Mouse (Mus musculus) E14TG2a.4 (cell line): ENCODE results near the gene Gm815.

ENCODE experiments used
- H3K27me3 ChIP-seq: 2 replicates; pipeline ENCODE4 v1.6.1; 2014; ENCODE audit warnings: low read length, control low read depth; ENCODE audit not compliant: insufficient read depth
- H3K36me3 ChIP-seq: 2 replicates; pipeline ENCODE4 v1.6.1; 2014; ENCODE audit warnings: low read length, control low read depth; ENCODE audit not compliant: insufficient read depth
- H3K4me1 ChIP-seq: replicated peaks from 2 replicates; pipeline ENCODE4 v1.6.1; 2014; ENCODE audit warnings: low read depth, low read length, control low read depth
- H3K4me3 ChIP-seq: replicated peaks from 2 replicates; pipeline ENCODE4 v1.5.1; 2014; ENCODE audit warnings: mild to moderate bottlenecking, low read length
- H3K9me3 ChIP-seq: 2 replicates; pipeline ENCODE4 v1.6.1; 2014; ENCODE audit warnings: low read length, control low read depth
- CTCF ChIP-seq: conservative IDR thresholded peaks from 2 replicates; pipeline ENCODE4 v1.5.1; 2014; ENCODE audit warnings: low read length
- NANOG ChIP-seq: IDR thresholded peaks from 2 replicates; pipeline ENCODE4 v1.6.1; 2014; ENCODE audit warnings: borderline replicate concordance, low read length, mixed read lengths
- POU5F1 ChIP-seq: IDR thresholded peaks from 2 replicates; pipeline ENCODE4 v1.6.1; 2014; ENCODE audit warnings: low read length, borderline replicate concordance

The Gm815 gene

DNA sequence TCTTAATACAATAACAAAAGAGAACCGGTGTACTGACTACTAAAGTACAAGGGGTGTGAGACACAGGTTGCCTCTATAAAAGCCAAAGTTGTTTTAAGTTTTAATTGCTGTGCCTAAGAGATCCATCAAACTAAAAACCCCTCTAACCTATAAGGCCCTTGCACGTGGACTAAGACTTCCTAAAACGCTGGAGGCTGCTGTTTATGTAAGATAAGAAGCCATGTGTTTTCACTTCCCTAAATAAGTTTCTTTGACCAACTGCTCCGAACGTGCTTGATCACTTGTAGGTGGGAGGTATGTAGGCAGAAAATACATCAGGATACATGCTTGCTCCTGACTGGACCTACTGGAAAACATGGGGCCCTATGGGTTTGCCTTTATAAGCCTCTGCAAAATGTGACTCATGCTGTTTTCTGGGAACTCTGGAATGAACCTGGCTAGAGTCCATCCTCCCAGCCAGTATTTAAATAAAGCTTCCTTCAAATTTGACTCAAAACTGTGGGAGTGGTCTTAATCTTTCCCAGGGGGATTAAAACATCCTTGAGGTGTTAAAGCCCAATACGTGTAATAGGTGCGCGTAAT lies 31.9 kb upstream of the Gm815 start:
- Histone ChIP-seq H3K36me3 (no peaks in the 10 kb centered on the region), H3K9me3 (no peaks in the 10 kb centered on the region)

DNA sequence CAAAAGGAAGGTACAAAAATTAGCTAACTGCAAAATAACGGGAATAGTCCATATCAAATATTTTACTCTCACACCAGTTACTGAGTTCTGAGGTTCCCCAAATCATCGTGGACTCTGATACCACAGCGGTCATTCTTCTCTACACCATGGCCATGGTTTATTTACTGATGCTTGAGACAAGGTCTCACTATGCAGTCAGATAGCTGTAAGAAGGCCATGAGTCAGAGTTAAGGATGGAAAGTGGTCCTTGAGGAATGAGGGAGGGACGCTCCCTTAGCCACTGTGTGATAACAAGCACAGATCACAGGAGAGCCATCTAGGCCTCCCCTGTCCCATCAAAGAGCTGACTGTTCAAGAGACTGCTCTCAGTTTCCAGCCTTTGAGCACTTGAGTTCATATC lies 31.0 kb upstream of the Gm815 start:
- Histone ChIP-seq H3K27me3 (no peaks in the 10 kb centered on the region), H3K4me1 (peaks cover 9% of the 10 kb centered on the region; the same call in 1 of the 2 replicates), H3K4me3 (no peak overlapping the region), H3K36me3 (no peaks in the 10 kb centered on the region), H3K9me3 (no peaks in the 10 kb centered on the region)
- TF ChIP-seq POU5F1 (no peak), NANOG (no peak), CTCF (no peak)

More for the DNA sequence above, 31.9 kb upstream of the Gm815 start:
- no peaks in the 10 kb centered on the region for H3K27me3 ChIP-seq
- H3K4me3 ChIP-seq, result no peak overlapping the region
- H3K4me1 ChIP-seq, result peaks cover 9% of the 10 kb centered on the region; the same call in 1 of the 2 replicates
- TF ChIP-seq NANOG (no peak), CTCF (no peak), POU5F1 (no peak)

DNA sequence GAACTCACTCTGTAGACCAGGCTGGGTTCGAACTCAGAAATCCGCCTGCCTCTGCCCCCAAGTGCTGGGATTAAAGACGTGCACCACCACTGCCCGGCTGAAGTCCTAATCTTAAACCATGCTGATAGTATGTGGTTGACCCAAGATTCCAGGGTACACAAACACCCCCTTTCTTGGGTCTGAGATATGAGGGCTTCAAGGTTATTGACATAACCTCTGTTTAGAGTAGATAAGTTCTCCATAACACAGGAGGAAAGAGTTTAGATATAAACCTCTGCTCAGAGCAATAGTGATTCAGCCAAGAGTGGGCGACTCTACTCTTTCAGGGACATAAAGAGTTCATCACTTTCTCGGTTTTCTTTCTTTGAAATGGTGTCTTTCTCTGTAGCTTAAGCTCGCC lies 30.5 kb upstream of the Gm815 start:
- Histone ChIP-seq H3K9me3 (no peaks in the 10 kb centered on the region), H3K27me3 (no peaks in the 10 kb centered on the region), H3K4me1 (peaks cover 9% of the 10 kb centered on the region; the same call in 1 of the 2 replicates), H3K4me3 (no peak overlapping the region), H3K36me3 (no peaks in the 10 kb centered on the region)
- TF ChIP-seq CTCF (no peak), NANOG (no peak), POU5F1 (no peak)

DNA sequence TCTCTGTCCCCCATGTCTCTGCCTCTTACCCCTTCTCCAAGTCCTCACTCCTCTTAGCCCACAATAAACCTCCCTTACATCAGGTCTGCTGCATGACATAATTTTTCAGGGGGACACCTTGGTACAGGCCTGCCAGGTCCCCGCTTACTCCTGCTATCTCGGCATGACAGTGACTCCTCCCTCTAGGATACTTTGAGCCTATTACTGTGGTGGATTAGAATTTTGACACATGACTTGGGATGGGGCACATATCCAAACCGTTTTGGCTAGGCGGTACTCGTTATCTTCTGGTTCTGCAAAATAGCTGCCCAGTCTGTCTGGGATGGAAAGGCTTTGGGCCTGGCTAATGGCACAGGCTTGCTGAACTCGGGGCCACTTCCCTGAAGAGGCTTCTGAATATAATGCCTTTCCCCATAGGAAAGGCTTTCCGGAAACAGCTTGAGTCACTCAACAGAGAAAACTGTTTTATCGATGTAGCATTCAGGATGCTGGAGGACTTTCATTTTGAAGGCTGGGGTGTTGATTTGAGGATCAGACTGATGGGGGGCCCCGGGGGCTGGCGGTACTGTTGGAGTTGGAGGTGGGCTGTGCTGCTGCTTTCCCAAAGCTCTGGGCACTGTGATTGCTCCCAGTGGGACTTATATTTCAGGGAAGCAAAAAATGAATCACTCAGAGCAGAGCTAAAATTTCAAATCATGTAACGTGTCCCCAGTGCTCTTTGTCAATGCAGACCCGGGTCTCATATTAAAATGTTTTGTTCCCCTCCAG lies 27.1 kb upstream of the Gm815 start:
- TF ChIP-seq CTCF (no peak), NANOG (no peak), POU5F1 (no peak)
- Histone ChIP-seq H3K4me3 (no peak overlapping the region), H3K9me3 (no peaks in the 10 kb centered on the region), H3K36me3 (no peaks in the 10 kb centered on the region), H3K27me3 (peaks cover 12% of the 10 kb centered on the region; the same call in 1 of the 2 replicates), H3K4me1 (no peaks in the 10 kb centered on the region)

DNA sequence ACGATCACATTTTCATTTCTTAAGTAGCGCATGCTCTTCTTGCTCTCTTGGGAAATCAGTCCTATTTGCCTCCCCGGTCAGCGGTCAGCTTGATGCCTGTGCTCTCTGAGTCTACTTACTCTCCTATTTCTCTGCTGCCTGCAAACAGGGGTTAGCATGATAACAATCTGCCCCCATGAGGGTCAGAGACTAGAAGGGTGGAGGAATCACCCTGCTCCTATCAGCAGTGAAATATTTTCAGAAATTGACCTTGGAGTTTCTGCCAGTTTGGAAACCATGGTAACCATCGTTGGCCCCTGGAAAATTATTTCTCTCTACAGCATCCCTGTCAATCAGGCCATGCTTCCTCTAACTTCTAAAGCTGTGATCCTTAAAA lies 26.5 kb upstream of the Gm815 start:
- no peaks in the 10 kb centered on the region for H3K4me1 ChIP-seq
- peaks cover 12% of the 10 kb centered on the region; the same call in 1 of the 2 replicates for H3K27me3 ChIP-seq
- no peaks in the 10 kb centered on the region for H3K9me3 ChIP-seq
- H3K4me3 ChIP-seq, result no peak overlapping the region
- no peaks in the 10 kb centered on the region for H3K36me3 ChIP-seq
- no peak for TF ChIP-seq NANOG
- TF ChIP-seq POU5F1, result no peak
- no peak for TF ChIP-seq CTCF

DNA sequence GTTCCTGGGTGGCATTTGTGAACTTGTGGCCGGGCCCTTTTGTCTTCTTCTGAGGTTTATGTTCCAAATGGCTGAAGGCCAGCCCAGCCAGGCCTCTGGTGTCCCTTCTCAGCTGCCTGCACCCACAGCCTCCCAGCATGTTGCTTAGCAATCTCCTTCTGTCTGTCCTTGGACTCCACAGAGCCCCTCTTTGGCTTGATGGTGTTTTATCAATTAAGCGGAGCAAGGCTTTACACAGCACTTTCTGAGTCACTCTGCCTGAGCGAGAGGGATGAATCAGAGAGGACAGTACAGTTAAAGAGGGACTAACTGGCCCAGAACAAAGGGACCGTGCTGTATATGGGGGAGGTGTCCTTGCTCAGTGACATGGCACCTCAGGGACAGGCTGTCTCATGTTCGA lies 22.0 kb upstream of the Gm815 start:
- peaks cover 5% of the 10 kb centered on the region for H3K4me1 ChIP-seq
- no peaks in the 10 kb centered on the region for H3K36me3 ChIP-seq
- no peak overlapping the region for H3K4me3 ChIP-seq
- H3K9me3 ChIP-seq, result no peaks in the 10 kb centered on the region
- TF ChIP-seq POU5F1 (no peak), CTCF (no peak), NANOG (no peak)
- peaks cover 15% of the 10 kb centered on the region; the same call in 1 of the 2 replicates for H3K27me3 ChIP-seq

DNA sequence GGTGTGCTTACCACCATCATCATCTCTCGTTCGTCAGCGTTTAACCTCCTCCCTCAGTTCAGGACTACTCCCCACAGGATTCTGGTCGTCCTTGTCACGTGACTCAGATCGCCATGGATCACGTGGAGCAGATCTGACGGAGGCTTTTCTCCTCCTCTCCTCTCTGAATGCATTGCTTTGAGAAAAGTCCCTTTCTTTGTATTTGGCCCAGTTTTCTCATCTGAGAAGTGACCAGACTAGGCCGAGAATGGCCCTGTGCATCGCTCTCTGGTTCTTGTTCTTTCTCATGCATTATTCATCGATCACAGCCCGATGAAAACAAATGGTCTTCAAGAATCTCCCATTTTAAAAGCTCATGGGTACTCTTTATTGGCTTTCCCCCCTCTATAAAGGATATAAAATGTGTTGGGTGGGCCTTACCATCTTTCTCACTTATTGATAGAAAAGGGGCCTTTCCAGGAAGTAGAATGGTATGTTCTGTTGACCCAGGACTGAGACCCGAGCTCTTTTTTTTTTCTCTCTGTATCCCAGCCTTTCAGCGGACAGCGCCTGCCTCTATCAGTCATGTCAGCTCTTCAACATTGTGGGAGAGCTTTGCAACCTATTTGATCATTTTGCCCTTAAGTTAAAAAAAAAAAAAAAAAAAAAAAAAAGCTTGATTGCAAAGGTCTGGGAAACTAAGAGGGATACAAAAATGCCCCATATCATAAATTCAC lies 20.5 kb upstream of the Gm815 start:
- TF ChIP-seq CTCF (no peak), POU5F1 (no peak), NANOG (no peak)
- Histone ChIP-seq H3K36me3 (no peaks in the 10 kb centered on the region), H3K27me3 (peaks cover 15% of the 10 kb centered on the region; the same call in 1 of the 2 replicates), H3K9me3 (no peaks in the 10 kb centered on the region), H3K4me1 (peaks cover 13% of the 10 kb centered on the region), H3K4me3 (no peak overlapping the region)

DNA sequence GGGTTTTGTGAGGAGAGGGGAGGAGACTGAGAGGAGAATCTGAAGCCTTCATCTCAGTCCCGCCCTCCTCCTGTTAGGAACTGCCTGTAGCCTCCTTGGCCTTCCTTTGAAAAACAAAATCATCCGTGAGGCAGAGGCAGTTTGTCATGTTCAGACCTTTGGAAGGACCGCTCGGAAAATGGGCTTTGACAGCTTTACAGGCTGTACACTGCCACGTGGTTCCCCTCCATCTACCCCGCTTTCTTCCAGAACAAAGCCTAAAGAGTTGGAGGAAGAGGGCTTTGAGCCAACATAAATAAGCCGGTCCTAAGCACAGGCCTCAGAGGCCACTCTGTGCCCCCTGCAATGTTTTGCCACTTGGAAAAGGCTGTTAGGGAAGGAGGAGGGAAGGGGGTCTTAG lies 19.9 kb upstream of the Gm815 start:
- Histone ChIP-seq H3K4me3 (no peak overlapping the region), H3K9me3 (no peaks in the 10 kb centered on the region), H3K36me3 (no peaks in the 10 kb centered on the region), H3K27me3 (peaks cover 15% of the 10 kb centered on the region; the same call in 1 of the 2 replicates), H3K4me1 (peaks cover 19% of the 10 kb centered on the region)
- TF ChIP-seq POU5F1, result no peak
- TF ChIP-seq NANOG, result no peak
- TF ChIP-seq CTCF, result no peak
